Mouse (Mus musculus): ENCODE measurements around the gene Rell1.
A peak's percentile ranks its signal among the peaks of the same experiment; 100 is the strongest.
"Not testable (repeated sequence)": the region's sequence is repeated elsewhere in the genome, so short reads cannot be mapped to it uniquely, and the experiment has no call there.

The Rell1 gene

DNA sequence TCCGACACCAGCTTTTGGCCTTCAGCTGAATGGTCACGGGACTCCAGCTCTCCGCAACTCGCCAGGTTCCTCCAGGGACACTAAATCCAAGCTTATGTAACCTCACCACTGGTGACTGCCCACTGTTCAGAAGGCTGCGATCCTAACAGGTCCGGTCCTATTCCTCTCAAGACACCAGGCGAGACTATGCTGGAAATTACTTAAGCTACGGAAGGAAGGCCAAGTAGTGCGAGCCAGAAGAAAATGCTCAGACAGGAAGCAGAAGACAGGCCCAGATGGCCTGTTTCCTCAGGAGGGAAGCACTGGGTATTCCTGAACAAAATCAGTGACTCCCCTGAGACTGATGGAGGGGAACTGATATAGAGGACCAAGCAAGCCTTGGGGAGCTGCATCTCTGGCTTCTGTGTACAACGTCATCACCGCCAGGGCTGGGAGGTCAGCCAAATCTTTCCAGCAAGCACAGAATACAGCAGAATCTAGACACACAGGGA is 17.2 kb downstream of the Rell1 start:
- peak; percentile 76 for DNase-seq

GRCm38 (mm10) chr5:63949195-63949594 is 19.5 kb downstream of the Rell1 start:
- no peak for DNase-seq

DNA sequence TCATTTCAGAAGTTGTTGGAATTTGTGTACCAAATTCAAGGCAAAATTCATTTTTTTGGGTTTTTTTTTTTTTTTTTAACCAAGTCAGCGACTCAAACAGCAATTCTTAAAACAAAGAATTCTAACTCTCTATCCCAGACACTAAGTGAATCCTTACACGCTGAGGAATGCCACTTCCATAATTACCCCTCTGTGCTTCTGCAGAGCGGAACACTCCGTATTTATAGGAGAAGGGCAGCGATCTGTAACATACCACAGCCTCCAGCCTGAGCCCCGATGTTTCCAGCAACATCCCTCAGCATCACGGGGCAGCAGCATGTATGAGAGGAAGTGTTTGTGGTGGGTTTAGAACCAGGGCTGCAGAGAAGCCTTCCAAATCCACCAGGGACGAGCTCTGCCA is 21.2 kb downstream of the Rell1 start:
- DNase-seq, result no peak

- no peak for DNase-seq
These were observed 25.4 kb downstream of the Rell1 start for GRCm38 (mm10) chr5:63943291-63943690.

GRCm38 (mm10) chr5:63941891-63942290 is 26.8 kb downstream of the Rell1 start:
- DNase-seq, result no peak

GRCm38 (mm10) chr5:63938575-63938974 is 30.1 kb downstream of the Rell1 start:
- no peak for DNase-seq

DNA sequence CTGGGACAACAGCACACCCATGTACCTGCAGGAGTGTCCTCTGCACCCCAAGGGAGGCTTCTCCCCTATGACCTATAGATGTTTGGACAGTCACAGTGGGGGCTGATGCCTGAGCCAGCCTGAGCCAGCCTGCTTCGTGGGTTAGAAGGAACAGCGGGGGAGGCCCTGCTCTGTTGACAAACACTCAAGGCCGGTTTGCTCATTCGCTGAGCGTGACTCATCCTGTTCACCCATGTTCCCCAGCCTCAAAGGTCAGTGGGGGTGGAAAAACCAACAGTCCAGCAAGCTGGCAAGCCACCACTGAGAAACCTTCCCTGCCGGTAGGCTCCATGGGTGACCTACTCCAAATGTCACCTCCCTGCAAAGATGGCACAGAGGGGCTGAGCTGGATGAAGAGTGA is 32.0 kb downstream of the Rell1 start:
- DNase-seq, result peak; percentile 73

- no peak for DNase-seq
These were observed 33.1 kb downstream of the Rell1 start for GRCm38 (mm10) chr5:63935581-63935980.

GRCm38 (mm10) chr5:63932829-63933228 is 35.9 kb downstream of the Rell1 start:
- DNase-seq, result no peak

DNA sequence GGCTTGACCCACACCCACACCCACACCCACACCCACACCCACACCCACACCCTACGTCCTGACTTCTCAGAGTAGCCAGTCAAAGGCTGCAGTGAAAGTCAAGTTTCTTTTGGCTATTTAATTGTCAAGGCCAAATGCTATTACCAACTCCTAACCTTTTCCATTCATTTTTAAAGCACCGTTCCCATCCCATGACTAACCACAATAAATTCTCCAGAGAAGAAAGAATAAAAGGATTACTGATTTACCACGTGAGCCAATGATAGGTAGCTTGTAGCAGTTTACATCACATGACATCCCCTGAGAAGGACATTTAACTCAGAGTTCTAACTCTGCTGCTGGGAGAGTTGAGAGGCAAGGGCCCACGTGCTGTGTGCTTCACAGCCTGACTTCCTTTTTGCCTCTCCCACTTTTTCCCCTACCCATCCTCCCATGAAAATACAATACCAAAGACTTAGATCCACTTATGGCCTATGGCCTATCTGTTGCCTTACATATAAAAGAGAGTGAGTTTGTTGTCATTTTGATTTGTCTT is 37.8 kb downstream of the Rell1 start:
- DNase-seq, result no peak

DNA sequence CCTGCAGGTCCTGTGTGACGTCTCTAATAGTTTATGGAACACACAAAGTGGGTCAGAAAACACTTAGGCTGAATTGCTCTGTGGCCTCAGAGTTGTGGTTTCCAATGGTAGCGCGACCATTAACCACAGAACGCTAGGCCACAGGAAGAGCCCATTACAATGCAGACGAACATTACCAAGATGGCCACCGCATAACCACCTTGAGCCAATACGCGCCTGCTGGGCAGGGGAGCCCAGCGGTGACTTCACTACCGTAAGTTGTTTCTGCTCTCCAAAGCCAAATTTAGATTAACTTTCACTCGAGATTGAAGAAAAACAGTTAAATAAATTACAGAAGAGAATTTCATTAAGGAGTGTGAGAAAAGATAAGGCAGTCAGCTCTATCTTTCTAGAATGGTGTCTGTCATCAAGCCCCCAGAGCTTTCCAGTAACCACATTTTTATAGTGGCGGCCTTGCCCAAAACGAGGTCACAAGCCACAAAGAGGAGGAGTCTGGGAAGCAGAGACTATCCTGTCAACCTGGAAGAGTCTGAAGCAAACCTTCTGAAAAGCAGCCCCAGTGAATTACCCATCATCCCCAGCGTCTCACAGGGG is 43.6 kb downstream of the Rell1 start:
- DNase-seq, result no peak

DNA sequence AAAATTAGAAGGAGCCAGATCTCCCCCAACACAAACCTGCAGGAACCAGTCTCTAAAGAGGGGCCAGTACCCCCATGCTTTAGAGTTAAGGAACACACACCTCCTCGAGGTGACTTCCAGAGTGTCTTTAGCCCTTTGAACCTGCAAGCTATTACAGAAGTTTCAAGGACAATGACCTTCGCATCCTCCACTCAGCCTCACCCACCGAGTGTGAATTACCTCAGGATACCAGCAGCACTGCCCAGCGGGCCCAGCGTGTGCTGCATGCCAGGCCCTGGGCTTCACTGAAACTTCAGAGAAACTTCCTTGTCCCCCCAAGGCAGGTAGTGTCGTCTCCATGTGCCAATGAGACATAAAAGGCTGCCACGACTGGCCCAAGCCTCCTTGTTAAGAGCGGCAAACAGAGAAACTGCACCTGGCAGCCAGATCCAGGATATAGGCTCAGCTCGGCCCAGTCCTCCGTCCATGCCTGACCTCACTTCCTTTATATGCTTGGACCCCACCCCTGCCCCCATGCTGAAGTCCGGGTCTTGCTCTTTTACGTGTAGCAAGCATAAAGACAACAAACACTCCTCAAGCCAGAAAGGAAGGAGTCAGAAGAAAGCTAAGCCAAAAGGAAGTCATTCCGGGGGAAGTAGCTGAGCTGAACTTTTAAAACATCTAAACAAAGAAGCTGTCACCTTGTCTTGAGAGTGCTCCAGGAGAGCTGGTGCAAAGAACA is 45.2 kb downstream of the Rell1 start:
- no peak for DNase-seq

GRCm38 (mm10) chr5:63918201-63918600 is 50.5 kb downstream of the Rell1 start:
- DNase-seq, result no peak

- peak; percentile 51 for DNase-seq
These were observed 52.1 kb downstream of the Rell1 start for GRCm38 (mm10) chr5:63916457-63917139.

DNA sequence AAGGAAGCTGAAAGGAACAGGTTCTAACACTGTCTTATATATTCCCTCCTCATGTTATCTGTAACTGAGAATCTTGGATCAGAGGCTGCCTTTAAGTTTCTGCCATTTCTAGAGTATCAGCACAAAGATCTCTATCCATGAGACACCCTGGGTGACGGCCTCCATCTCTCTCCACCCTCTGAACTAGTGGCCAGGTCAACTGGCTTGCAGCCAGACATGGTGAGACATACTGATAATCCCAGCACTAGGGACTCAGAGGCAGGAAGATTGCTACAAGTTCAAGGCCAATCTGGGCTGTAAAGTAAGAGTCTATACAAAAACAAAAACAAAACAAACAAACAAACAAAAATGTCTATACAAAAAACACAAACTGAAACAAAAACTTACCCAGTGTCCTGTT is 53.8 kb downstream of the Rell1 start:
- no peak for DNase-seq

GRCm38 (mm10) chr5:63910171-63910960 is 58.3 kb downstream of the Rell1 start:
- no peak for DNase-seq

GRCm38 (mm10) chr5:63907513-63907912 is 61.2 kb downstream of the Rell1 start:
- no peak for DNase-seq

DNA sequence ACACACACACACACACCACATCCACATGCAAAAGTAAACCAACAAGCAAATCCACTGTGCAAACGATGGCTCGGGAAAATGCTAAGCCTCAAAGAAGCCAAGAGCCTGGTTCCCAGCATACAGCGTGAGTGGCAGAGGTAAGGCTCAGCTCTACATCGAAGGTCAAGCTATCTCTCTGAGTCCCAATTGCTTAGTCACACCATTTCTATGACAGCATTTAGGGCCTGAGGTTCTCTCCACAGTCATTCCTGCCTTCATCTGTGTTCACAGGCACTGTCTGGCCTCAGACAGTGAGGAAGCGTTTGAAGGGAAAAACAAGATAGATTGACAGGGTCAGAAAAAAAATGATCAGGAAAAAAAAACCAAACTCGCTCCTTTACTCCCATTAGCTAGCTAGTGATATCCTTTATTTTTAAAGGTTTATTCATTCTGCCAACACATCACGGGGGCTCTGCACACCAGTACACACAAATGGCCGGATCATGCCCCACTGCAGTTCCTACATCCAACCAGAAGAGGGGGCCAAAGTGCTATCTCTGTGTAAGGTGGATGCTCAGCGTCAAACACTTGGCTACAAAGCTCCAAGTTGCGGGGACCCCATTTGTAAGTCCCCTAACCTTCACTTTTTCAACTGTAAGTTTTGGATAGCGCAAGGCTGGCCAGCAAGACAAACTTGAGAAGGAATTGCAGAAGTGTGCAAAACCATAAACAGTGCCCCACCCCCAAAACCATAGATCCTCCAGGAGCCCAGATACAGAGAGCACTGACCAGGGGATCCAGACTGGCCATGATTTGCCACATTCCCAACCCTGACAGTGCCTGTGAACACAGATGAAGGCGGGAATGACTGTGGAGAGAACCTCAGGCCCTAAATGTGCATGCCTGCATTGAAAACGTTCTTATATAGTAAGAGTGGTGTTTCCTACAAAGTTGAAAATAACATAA is 62.3 kb downstream of the Rell1 start:
- peak; percentile 81 for DNase-seq

DNA sequence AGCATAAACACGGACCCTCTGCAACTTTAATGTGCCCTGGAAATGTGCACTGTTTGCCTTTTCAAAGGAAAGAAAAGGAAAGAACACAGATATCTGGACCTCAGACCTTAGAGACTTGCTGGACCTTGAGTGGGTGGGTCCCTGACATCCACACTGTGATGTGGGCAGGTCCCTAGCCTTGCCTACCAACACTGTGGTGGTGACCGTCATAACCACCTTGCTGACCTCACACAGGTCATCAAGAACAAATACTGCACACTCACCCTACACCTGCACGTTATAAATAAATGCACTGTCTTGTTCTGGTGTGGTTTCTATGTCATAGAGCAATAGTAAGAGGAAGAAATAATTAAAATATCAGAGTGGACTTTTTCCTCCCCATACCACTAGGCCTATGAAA is 65.4 kb downstream of the Rell1 start:
- DNase-seq, result no peak

- no peak for DNase-seq
These were observed 70.9 kb downstream of the Rell1 start for GRCm38 (mm10) chr5:63897820-63898110.

- DNase-seq, result not testable (repeated sequence)
These were observed 71.5 kb downstream of the Rell1 start for GRCm38 (mm10) chr5:63897001-63897819.

Measured in cerebellum, adult 9-11 months (tissue).